Mouse (Mus musculus): Measurements from ENCODE around the gene Tmem179b. TPM values are rescaled to one million over a fixed set of nuclear protein-coding genes. Genes with fewer than 3 reads are reported as not detected.

The Tmem179b gene
- polyA plus RNA-seq, 1 experiment from 2014 or later, result 26.6 TPM

- ATAC-seq, result no peak
- Histone ChIP-seq H3K4me1 (ENCODE audit: control insufficient read depth, insufficient read depth, low read length) (peaks cover 16% of the 10 kb centered on the region), H3K4me3 (ENCODE audit: low read depth, low read length) (no peak overlapping the region), H3K27ac (ENCODE audit: low read length) (peak overlapping the region; percentile 39; the same call in 1 of the 2 replicates), H3K9ac (ENCODE audit: low read depth, low read length) (no peak overlapping the region), H3K9me3 (replicated peaks; ENCODE audit: control insufficient read depth, low read length, poor library complexity, severe bottlenecking) (no peaks in the 10 kb centered on the region), H3K36me3 (ENCODE audit: control insufficient read depth, insufficient read depth, low read length) (peaks cover 16% of the 10 kb centered on the region), H3K4me2 (ENCODE audit: low read length) (no peak overlapping the region), H3K27me3 (ENCODE audit: control insufficient read depth, insufficient read depth, low read depth, low read length) (no peaks in the 10 kb centered on the region)
- WGBS, result 24% methylated on average over 1 of the region's 1 CpGs
These were observed 14.9 kb upstream of the Tmem179b start for GRCm38 (mm10) chr19:8789171-8789570.

- WGBS, result 12% methylated on average over 3 of the region's 3 CpGs
- peak overlapping the region; percentile 39 for H3K27ac ChIP-seq (ENCODE audit: low read length)
These were observed 14.3 kb upstream of the Tmem179b start for GRCm38 (mm10) chr19:8788521-8788920.

GRCm38 (mm10) chr19:8786008-8786781 lies 11.9 kb upstream of the Tmem179b start, which contains the start of gene Taf6l:
Taf6l (minus strand) TSS chr19:8786417.
- H3K36me3 ChIP-seq (ENCODE audit: control insufficient read depth, insufficient read depth, low read length), result peaks cover 13% of the 10 kb centered on the region; the same call in 1 of the 2 replicates
- H3K9me3 ChIP-seq (replicated peaks; ENCODE audit: control insufficient read depth, low read length, poor library complexity, severe bottlenecking), result no peaks in the 10 kb centered on the region
- peak within 1 kb of the TSS; percentile 80 for H3K27ac ChIP-seq (ENCODE audit: low read length)
- H3K9ac ChIP-seq (ENCODE audit: low read depth, low read length), result peak within 1 kb of the TSS; percentile 75
- peak within 1 kb of the TSS; percentile 64 for H3K4me2 ChIP-seq (ENCODE audit: low read length)
- peak within 1 kb of the TSS; percentile 66 for H3K4me3 ChIP-seq (ENCODE audit: low read depth, low read length)
- peak; percentile 99 for ATAC-seq
- WGBS, result 1% methylated on average over 31 of the region's 32 CpGs
- H3K27me3 ChIP-seq (ENCODE audit: control insufficient read depth, insufficient read depth, low read depth, low read length), result no peaks in the 10 kb centered on the region
- peaks cover 16% of the 10 kb centered on the region for H3K4me1 ChIP-seq (ENCODE audit: control insufficient read depth, insufficient read depth, low read length)

More at GRCm38 (mm10) chr19:8788521-8788920, 14.3 kb upstream of the Tmem179b start:
- H3K9ac ChIP-seq (ENCODE audit: low read depth, low read length), result 0 out of 2 replicates have a peak overlapping the region, but pooled peaks have one; percentile 10
- ATAC-seq, result no peak
- H3K9me3 ChIP-seq (replicated peaks; ENCODE audit: control insufficient read depth, low read length, poor library complexity, severe bottlenecking), result no peaks in the 10 kb centered on the region
- peaks cover 16% of the 10 kb centered on the region for H3K4me1 ChIP-seq (ENCODE audit: control insufficient read depth, insufficient read depth, low read length)
- H3K36me3 ChIP-seq (ENCODE audit: control insufficient read depth, insufficient read depth, low read length), result peaks cover 10% of the 10 kb centered on the region
- H3K27me3 ChIP-seq (ENCODE audit: control insufficient read depth, insufficient read depth, low read depth, low read length), result no peaks in the 10 kb centered on the region
- no peak overlapping the region for H3K4me3 ChIP-seq (ENCODE audit: low read depth, low read length)
- H3K4me2 ChIP-seq (ENCODE audit: low read length), result no peak overlapping the region

- peak overlapping the region; percentile 82 for H3K4me2 ChIP-seq (ENCODE audit: low read length)
- no peak for ATAC-seq
These were observed 719 bp upstream of the Tmem179b start for GRCm38 (mm10) chr19:8774951-8775421.

GRCm38 (mm10) chr19:8773409-8773808 lies 858 bp downstream of the Tmem179b start:
- H3K27ac ChIP-seq (ENCODE audit: low read length), result no peak overlapping the region; the same call in 1 of the 2 replicates
- 72% methylated on average over 6 of the region's 6 CpGs for WGBS
- no peaks in the 10 kb centered on the region for H3K9me3 ChIP-seq (replicated peaks; ENCODE audit: control insufficient read depth, low read length, poor library complexity, severe bottlenecking)
- peak overlapping the region; percentile 67; the same call in 1 of the 2 replicates for H3K4me3 ChIP-seq (ENCODE audit: low read depth, low read length)
- H3K27me3 ChIP-seq (ENCODE audit: control insufficient read depth, insufficient read depth, low read depth, low read length), result no peaks in the 10 kb centered on the region
- H3K36me3 ChIP-seq (ENCODE audit: control insufficient read depth, insufficient read depth, low read length), result peaks cover 12% of the 10 kb centered on the region
- no peak for ATAC-seq
- peak overlapping the region; percentile 82 for H3K4me2 ChIP-seq (ENCODE audit: low read length)
- H3K9ac ChIP-seq (ENCODE audit: low read depth, low read length), result no peak overlapping the region
- peaks cover 29% of the 10 kb centered on the region for H3K4me1 ChIP-seq (ENCODE audit: control insufficient read depth, insufficient read depth, low read length)

More at GRCm38 (mm10) chr19:8774951-8775421, 719 bp upstream of the Tmem179b start:
- Histone ChIP-seq H3K9me3 (replicated peaks; ENCODE audit: control insufficient read depth, low read length, poor library complexity, severe bottlenecking) (no peaks in the 10 kb centered on the region), H3K27ac (ENCODE audit: low read length) (peak overlapping the region; percentile 99), H3K9ac (ENCODE audit: low read depth, low read length) (peak overlapping the region; percentile 80), H3K36me3 (ENCODE audit: control insufficient read depth, insufficient read depth, low read length) (peaks cover 5% of the 10 kb centered on the region), H3K4me3 (ENCODE audit: low read depth, low read length) (peak overlapping the region; percentile 67), H3K27me3 (ENCODE audit: control insufficient read depth, insufficient read depth, low read depth, low read length) (no peaks in the 10 kb centered on the region), H3K4me1 (ENCODE audit: control insufficient read depth, insufficient read depth, low read length) (peaks cover 29% of the 10 kb centered on the region)
- 7% methylated on average over 20 of the region's 20 CpGs for WGBS

- Histone ChIP-seq H3K36me3 (ENCODE audit: control insufficient read depth, insufficient read depth, low read length) (peaks cover 15% of the 10 kb centered on the region), H3K4me2 (ENCODE audit: low read length) (no peak overlapping the region), H3K9me3 (replicated peaks; ENCODE audit: control insufficient read depth, low read length, poor library complexity, severe bottlenecking) (no peaks in the 10 kb centered on the region), H3K27me3 (ENCODE audit: control insufficient read depth, insufficient read depth, low read depth, low read length) (no peaks in the 10 kb centered on the region), H3K4me3 (ENCODE audit: low read depth, low read length) (no peak overlapping the region), H3K4me1 (ENCODE audit: control insufficient read depth, insufficient read depth, low read length) (peaks cover 29% of the 10 kb centered on the region), H3K27ac (ENCODE audit: low read length) (no peak overlapping the region), H3K9ac (ENCODE audit: low read depth, low read length) (no peak overlapping the region)
- WGBS, result 92% methylated on average over 5 of the region's 5 CpGs
- no peak for ATAC-seq
These were observed 1.3 kb downstream of the Tmem179b start for GRCm38 (mm10) chr19:8772996-8773395.

GRCm38 (mm10) chr19:8770567-8771270 lies 3.5 kb downstream of the Tmem179b start, which contains the start of gene Tmem223:
Tmem223 (plus strand) TSS chr19:8770996.
- Histone ChIP-seq H3K36me3 (ENCODE audit: control insufficient read depth, insufficient read depth, low read length) (peaks cover 36% of the 10 kb centered on the region), H3K27me3 (ENCODE audit: control insufficient read depth, insufficient read depth, low read depth, low read length) (no peaks in the 10 kb centered on the region), H3K9me3 (replicated peaks; ENCODE audit: control insufficient read depth, low read length, poor library complexity, severe bottlenecking) (no peaks in the 10 kb centered on the region), H3K4me3 (ENCODE audit: low read depth, low read length) (peak within 1 kb of the TSS; percentile 69), H3K4me2 (ENCODE audit: low read length) (peak within 1 kb of the TSS; percentile 74), H3K4me1 (ENCODE audit: control insufficient read depth, insufficient read depth, low read length) (peaks cover 29% of the 10 kb centered on the region), H3K9ac (ENCODE audit: low read depth, low read length) (peak within 1 kb of the TSS; percentile 92), H3K27ac (ENCODE audit: low read length) (peak within 1 kb of the TSS; percentile 88)
- WGBS, result 17% methylated on average over 29 of the region's 29 CpGs
- ATAC-seq, result peak; percentile 38; the same call in 1 of the 2 replicates

GRCm38 (mm10) chr19:8765562-8765961 lies 8.7 kb downstream of the Tmem179b start:
- Histone ChIP-seq H3K9ac (ENCODE audit: low read depth, low read length) (no peak overlapping the region), H3K27ac (ENCODE audit: low read length) (no peak overlapping the region), H3K9me3 (replicated peaks; ENCODE audit: control insufficient read depth, low read length, poor library complexity, severe bottlenecking) (no peaks in the 10 kb centered on the region), H3K36me3 (ENCODE audit: control insufficient read depth, insufficient read depth, low read length) (peaks cover 58% of the 10 kb centered on the region), H3K4me2 (ENCODE audit: low read length) (no peak overlapping the region), H3K4me1 (ENCODE audit: control insufficient read depth, insufficient read depth, low read length) (peaks cover 4% of the 10 kb centered on the region), H3K4me3 (ENCODE audit: low read depth, low read length) (no peak overlapping the region), H3K27me3 (ENCODE audit: control insufficient read depth, insufficient read depth, low read depth, low read length) (no peaks in the 10 kb centered on the region)
- ATAC-seq, result no peak
- WGBS, result 96% methylated on average over 9 of the region's 9 CpGs

Measured in midbrain, embryonic 16.5 days (tissue).